Mouse (Mus musculus) hindbrain, embryonic 13.5 days (tissue): ENCODE data around the gene Rhbdl3. TPM values are rescaled to one million over a fixed set of nuclear protein-coding genes. Genes with fewer than 3 reads are reported as not detected.

Experiments used
- ATAC-seq: fragments of 200-750 bp; cut with Nextera tagmentation; 2 replicates; pipeline ENCODE4 v1.8.0; 2017; ENCODE audit warnings: moderate TSS enrichment; ENCODE audit not compliant: low FRiP score
- H3K27ac ChIP-seq: fragments of 300-500 bp; sonication (generic); 2 replicates; pipeline ENCODE4 v1.5.1; 2015; ENCODE audit warnings: inconsistent platforms, mild to moderate bottlenecking, moderate library complexity
- H3K27me3 ChIP-seq: fragments of 300-500 bp; sonication (generic); 2 replicates; pipeline ENCODE4 v1.6.1; 2015; ENCODE audit warnings: mild to moderate bottlenecking, inconsistent platforms
- H3K36me3 ChIP-seq: fragments of 300-500 bp; sonication (generic); 2 replicates; pipeline ENCODE4 v1.6.1; 2015; ENCODE audit warnings: mild to moderate bottlenecking, inconsistent platforms
- H3K4me1 ChIP-seq: fragments of 300-500 bp; sonication (generic); replicated peaks from 2 replicates; pipeline ENCODE4 v1.6.1; 2015; ENCODE audit warnings: inconsistent platforms
- H3K4me2 ChIP-seq: fragments of 300-500 bp; sonication (generic); 2 replicates; pipeline ENCODE4 v1.6.1; 2015; ENCODE audit warnings: inconsistent platforms, mild to moderate bottlenecking, moderate library complexity
- H3K4me3 ChIP-seq: fragments of 300-500 bp; sonication (generic); 2 replicates; pipeline ENCODE4 v1.5.1; 2015; ENCODE audit warnings: mild to moderate bottlenecking, inconsistent platforms
- H3K9ac ChIP-seq: fragments of 300-500 bp; sonication (generic); 2 replicates; pipeline ENCODE4 v1.6.1; 2015; ENCODE audit warnings: mild to moderate bottlenecking, inconsistent platforms
- H3K9me3 ChIP-seq: fragments of 300-500 bp; sonication (generic); 2 replicates; pipeline ENCODE4 v1.6.1; 2016; ENCODE audit warnings: inconsistent platforms
- WGBS: fragments of 180-500 bp; shearing (Covaris S2); methylation state at CpG from one replicate; pipeline ENCODE4 v1.1.7; 2015; 5-methylcytosine and 5-hydroxymethylcytosine counted together
- polyA plus RNA-seq: library from polyadenylated mRNA; unstranded; fragments of >200 nt; fragmentation: Nextera tagmentation; extraction: Ambion mirVana; gene quantifications from 2 replicates; pipeline ENCODE4 v1.2.1, GENCODE M21; 2015

Rhbdl3 gene
- polyA plus RNA-seq, 1 experiment from 2014 or later, result 14.0 TPM

GRCm38 (mm10) chr11:80295785-80296184 lies 4.9 kb upstream of the Rhbdl3 start:
- Histone ChIP-seq H3K9me3 (no peaks in the 10 kb centered on the region), H3K36me3 (no peaks in the 10 kb centered on the region), H3K4me3 (no peak overlapping the region), H3K9ac (no peak overlapping the region), H3K27me3 (peaks cover 17% of the 10 kb centered on the region), H3K4me2 (no peak overlapping the region), H3K4me1 (peaks cover 52% of the 10 kb centered on the region), H3K27ac (no peak overlapping the region)
- ATAC-seq, result no peak
- 40% methylated on average over 14 of the region's 14 CpGs for WGBS

GRCm38 (mm10) chr11:80299513-80300235 lies 1.0 kb upstream of the Rhbdl3 start:
- peak overlapping the region; percentile 74 for H3K4me3 ChIP-seq
- 5% methylated on average over 12 of the region's 12 CpGs for WGBS

GRCm38 (mm10) chr11:80301316-80302045 lies 769 bp downstream of the Rhbdl3 start:
- Histone ChIP-seq H3K9ac (peak overlapping the region; percentile 83), H3K27ac (peak overlapping the region; percentile 84), H3K27me3 (peaks cover 5% of the 10 kb centered on the region; the same call in 1 of the 2 replicates), H3K4me2 (peak overlapping the region; percentile 99), H3K36me3 (no peaks in the 10 kb centered on the region), H3K4me3 (peak overlapping the region; percentile 74), H3K9me3 (no peaks in the 10 kb centered on the region), H3K4me1 (peaks cover 43% of the 10 kb centered on the region)
- under 1% methylated on average over 51 of the region's 53 CpGs for WGBS
- peak; percentile 50 for ATAC-seq

More at GRCm38 (mm10) chr11:80299513-80300235, 1.0 kb upstream of the Rhbdl3 start:
- Histone ChIP-seq H3K27me3 (peaks cover 17% of the 10 kb centered on the region), H3K9me3 (no peaks in the 10 kb centered on the region), H3K4me2 (peak overlapping the region; percentile 99), H3K4me1 (peaks cover 52% of the 10 kb centered on the region), H3K27ac (no peak overlapping the region), H3K36me3 (no peaks in the 10 kb centered on the region), H3K9ac (no peak overlapping the region)
- ATAC-seq, result no peak

GRCm38 (mm10) chr11:80302046-80302390 lies 1.3 kb downstream of the Rhbdl3 start:
- no peaks in the 10 kb centered on the region for H3K36me3 ChIP-seq
- H3K4me3 ChIP-seq, result peak overlapping the region; percentile 74
- peak overlapping the region; percentile 99 for H3K4me2 ChIP-seq
- no peaks in the 10 kb centered on the region for H3K9me3 ChIP-seq
- WGBS, result 0% methylated on average over 9 of the region's 9 CpGs
- H3K4me1 ChIP-seq, result peaks cover 46% of the 10 kb centered on the region
- peak overlapping the region; percentile 84 for H3K27ac ChIP-seq
- H3K27me3 ChIP-seq, result 0 out of 2 replicates have a peak, but pooled peaks cover 3% of the 10 kb centered on the region
- peak overlapping the region; percentile 83 for H3K9ac ChIP-seq
- ATAC-seq, result no peak

GRCm38 (mm10) chr11:80302536-80302935 lies 1.8 kb downstream of the Rhbdl3 start:
- ATAC-seq, result peak; percentile 63
- peak overlapping the region; percentile 83 for H3K9ac ChIP-seq
- WGBS, result 1% methylated on average over 11 of the region's 11 CpGs

GRCm38 (mm10) chr11:80303746-80304145 lies 3.0 kb downstream of the Rhbdl3 start:
- Histone ChIP-seq H3K4me3 (no peak overlapping the region), H3K9me3 (no peaks in the 10 kb centered on the region), H3K36me3 (no peaks in the 10 kb centered on the region), H3K27me3 (0 out of 2 replicates have a peak, but pooled peaks cover 3% of the 10 kb centered on the region), H3K9ac (no peak overlapping the region), H3K27ac (no peak overlapping the region), H3K4me1 (peaks cover 46% of the 10 kb centered on the region), H3K4me2 (no peak overlapping the region)
- ATAC-seq, result no peak
- 87% methylated on average over 3 of the region's 3 CpGs for WGBS

More at GRCm38 (mm10) chr11:80302536-80302935, 1.8 kb downstream of the Rhbdl3 start:
- H3K4me1 ChIP-seq, result peaks cover 46% of the 10 kb centered on the region
- peak overlapping the region; percentile 84; the same call in 1 of the 2 replicates for H3K27ac ChIP-seq
- H3K4me2 ChIP-seq, result peak overlapping the region; percentile 99
- H3K36me3 ChIP-seq, result no peaks in the 10 kb centered on the region
- H3K9me3 ChIP-seq, result no peaks in the 10 kb centered on the region
- H3K4me3 ChIP-seq, result peak overlapping the region; percentile 74
- 0 out of 2 replicates have a peak, but pooled peaks cover 3% of the 10 kb centered on the region for H3K27me3 ChIP-seq

GRCm38 (mm10) chr11:80304846-80305245 lies 4.1 kb downstream of the Rhbdl3 start:
- H3K27ac ChIP-seq, result no peak overlapping the region
- peaks cover 40% of the 10 kb centered on the region for H3K4me1 ChIP-seq
- no peaks in the 10 kb centered on the region for H3K36me3 ChIP-seq
- H3K4me2 ChIP-seq, result no peak overlapping the region
- ATAC-seq, result no peak
- H3K27me3 ChIP-seq, result no peaks in the 10 kb centered on the region
- WGBS, result 82% methylated on average over 10 of the region's 10 CpGs
- H3K9me3 ChIP-seq, result no peaks in the 10 kb centered on the region
- no peak overlapping the region for H3K4me3 ChIP-seq
- no peak overlapping the region for H3K9ac ChIP-seq

- no peak for ATAC-seq
- H3K27ac ChIP-seq, result no peak overlapping the region
- no peak overlapping the region for H3K4me2 ChIP-seq
- H3K9ac ChIP-seq, result no peak overlapping the region
- H3K27me3 ChIP-seq, result no peaks in the 10 kb centered on the region
- H3K36me3 ChIP-seq, result no peaks in the 10 kb centered on the region
- no peaks in the 10 kb centered on the region for H3K9me3 ChIP-seq
- no peak overlapping the region for H3K4me3 ChIP-seq
- WGBS, result 53% methylated on average over 6 of the region's 6 CpGs
- peaks cover 44% of the 10 kb centered on the region for H3K4me1 ChIP-seq
Measured at GRCm38 (mm10) chr11:80308537-80308936, 7.8 kb downstream of the Rhbdl3 start.

GRCm38 (mm10) chr11:80311271-80311670 lies 10.6 kb downstream of the Rhbdl3 start:
- Histone ChIP-seq H3K9ac (0 out of 2 replicates have a peak overlapping the region, but pooled peaks have one; percentile 0), H3K9me3 (no peaks in the 10 kb centered on the region), H3K27ac (peak overlapping the region; percentile 82), H3K27me3 (no peaks in the 10 kb centered on the region), H3K36me3 (no peaks in the 10 kb centered on the region), H3K4me3 (no peak overlapping the region), H3K4me1 (peaks cover 70% of the 10 kb centered on the region), H3K4me2 (no peak overlapping the region)
- ATAC-seq, result no peak
- 38% methylated on average over 4 of the region's 4 CpGs for WGBS

GRCm38 (mm10) chr11:80312049-80312448 lies 11.3 kb downstream of the Rhbdl3 start:
- no peak for ATAC-seq
- no peak overlapping the region for H3K4me2 ChIP-seq
- WGBS, result 14% methylated on average over 2 of the region's 2 CpGs

GRCm38 (mm10) chr11:80312565-80312964 lies 11.9 kb downstream of the Rhbdl3 start:
- WGBS, result 8% methylated on average over 6 of the region's 6 CpGs

More at GRCm38 (mm10) chr11:80312049-80312448, 11.3 kb downstream of the Rhbdl3 start:
- H3K9ac ChIP-seq, result no peak overlapping the region
- peaks cover 72% of the 10 kb centered on the region for H3K4me1 ChIP-seq
- H3K27me3 ChIP-seq, result no peaks in the 10 kb centered on the region
- no peaks in the 10 kb centered on the region for H3K36me3 ChIP-seq
- no peaks in the 10 kb centered on the region for H3K9me3 ChIP-seq
- H3K4me3 ChIP-seq, result no peak overlapping the region
- peak overlapping the region; percentile 82 for H3K27ac ChIP-seq

GRCm38 (mm10) chr11:80313462-80313861 lies 12.8 kb downstream of the Rhbdl3 start:
- no peak overlapping the region for H3K4me2 ChIP-seq
- no peak overlapping the region for H3K4me3 ChIP-seq
- H3K36me3 ChIP-seq, result no peaks in the 10 kb centered on the region
- no peaks in the 10 kb centered on the region for H3K9me3 ChIP-seq
- H3K4me1 ChIP-seq, result peaks cover 72% of the 10 kb centered on the region
- H3K27ac ChIP-seq, result 0 out of 2 replicates have a peak overlapping the region, but pooled peaks have one; percentile 82
- ATAC-seq, result no peak
- no peak overlapping the region for H3K9ac ChIP-seq
- no peaks in the 10 kb centered on the region for H3K27me3 ChIP-seq
- 69% methylated on average over 1 of the region's 1 CpGs for WGBS

More at GRCm38 (mm10) chr11:80312565-80312964, 11.9 kb downstream of the Rhbdl3 start:
- Histone ChIP-seq H3K27ac (peak overlapping the region; percentile 82), H3K9me3 (no peaks in the 10 kb centered on the region), H3K4me1 (peaks cover 72% of the 10 kb centered on the region), H3K9ac (0 out of 2 replicates have a peak overlapping the region, but pooled peaks have one; percentile 21), H3K36me3 (no peaks in the 10 kb centered on the region), H3K27me3 (no peaks in the 10 kb centered on the region), H3K4me3 (no peak overlapping the region), H3K4me2 (no peak overlapping the region)
- no peak for ATAC-seq
